Mouse (Mus musculus): ENCODE measurements at regions not wholly inside any gene's neighbourhood (a gene's known extent, or its start where the extent isn't known, plus 50 kb on each side); places are given as distances from the start of the nearest gene placed in this dataset.

DNA sequence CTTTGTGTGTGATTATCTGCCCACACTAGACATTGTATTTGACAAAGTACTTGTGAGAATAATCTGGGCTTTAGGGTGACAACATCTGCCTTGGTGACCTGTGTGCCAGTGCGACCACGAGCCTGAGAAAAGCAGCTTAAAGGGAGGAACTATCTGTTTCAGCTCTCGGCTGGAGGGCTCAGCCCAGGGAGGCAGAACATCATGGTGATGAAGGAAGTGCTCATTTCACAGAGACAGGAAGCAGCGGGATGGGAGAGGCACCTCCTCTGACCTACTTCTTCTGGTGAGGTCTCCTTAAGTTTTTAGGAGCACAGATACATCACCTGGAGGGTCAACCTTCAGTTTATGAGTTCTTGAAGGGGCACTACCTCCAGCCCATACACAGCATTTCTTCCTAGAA lies 89.8 kb downstream of the Kif26a start:
- DNase-seq: no peak

DNA sequence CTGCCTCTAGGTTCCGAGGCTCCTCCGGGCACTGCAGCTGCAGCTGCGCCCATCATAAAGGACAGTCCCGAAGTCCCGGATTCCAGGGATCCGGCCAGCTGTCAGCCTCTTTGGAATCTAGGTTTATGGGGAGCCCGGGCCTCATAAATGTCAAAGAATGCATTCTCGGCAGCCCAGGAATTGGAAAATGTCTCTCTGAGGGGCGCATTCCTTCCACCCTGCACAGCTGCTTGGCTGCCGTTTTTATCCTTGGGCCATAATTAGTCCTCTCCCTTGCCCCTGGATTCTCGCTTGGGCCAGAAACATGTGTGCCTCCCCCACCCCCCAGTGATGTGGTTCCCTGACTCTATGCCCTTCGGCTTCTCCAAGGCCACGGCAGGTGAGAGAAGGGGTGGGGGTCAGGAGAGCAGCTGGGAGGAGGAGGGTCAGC lies 91.1 kb downstream of the Kif26a start:
- no peak for DNase-seq

DNA sequence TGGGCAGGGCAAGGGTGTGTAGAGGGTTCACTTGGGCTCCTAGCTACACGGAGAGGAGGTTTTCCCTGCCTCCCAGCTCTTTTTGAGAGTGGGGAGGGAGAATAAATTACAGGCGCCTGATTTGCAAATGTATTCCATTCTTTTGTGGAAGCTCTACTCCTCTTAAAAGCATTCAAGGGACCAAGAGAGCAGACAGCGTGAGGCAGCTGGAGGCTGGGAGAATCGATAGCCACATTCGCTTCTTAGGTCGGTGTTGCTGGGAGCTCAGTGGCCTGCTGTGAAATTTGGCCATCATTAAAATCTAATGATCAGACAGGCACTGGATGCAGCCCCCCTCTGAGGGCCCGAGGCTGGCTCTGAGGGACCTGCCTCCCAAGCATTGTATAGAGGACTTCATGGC lies 92.8 kb downstream of the Kif26a start:
- no peak for DNase-seq

DNA sequence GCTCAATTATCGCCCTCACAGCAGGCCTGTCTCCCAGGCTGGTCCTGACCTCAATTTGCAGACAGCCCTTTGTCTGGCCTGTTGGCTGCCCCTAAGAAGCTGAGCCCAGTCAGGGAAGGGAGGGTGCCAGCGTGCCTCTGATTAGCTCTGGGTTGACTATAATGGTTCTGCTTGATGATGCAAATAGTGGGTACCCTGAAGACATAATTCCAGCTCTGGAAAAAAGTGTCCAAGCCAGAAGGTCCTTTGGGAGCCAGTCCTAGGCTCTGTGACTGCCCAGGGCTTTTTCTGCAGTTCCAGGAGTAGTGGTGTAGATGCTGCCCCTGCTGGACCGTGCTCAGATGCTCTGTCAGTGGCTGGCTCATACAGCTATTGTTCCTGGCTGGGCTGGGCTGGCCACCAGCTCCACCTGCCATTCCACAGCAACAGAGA lies 95.7 kb downstream of the Kif26a start:
- no peak for DNase-seq

DNA sequence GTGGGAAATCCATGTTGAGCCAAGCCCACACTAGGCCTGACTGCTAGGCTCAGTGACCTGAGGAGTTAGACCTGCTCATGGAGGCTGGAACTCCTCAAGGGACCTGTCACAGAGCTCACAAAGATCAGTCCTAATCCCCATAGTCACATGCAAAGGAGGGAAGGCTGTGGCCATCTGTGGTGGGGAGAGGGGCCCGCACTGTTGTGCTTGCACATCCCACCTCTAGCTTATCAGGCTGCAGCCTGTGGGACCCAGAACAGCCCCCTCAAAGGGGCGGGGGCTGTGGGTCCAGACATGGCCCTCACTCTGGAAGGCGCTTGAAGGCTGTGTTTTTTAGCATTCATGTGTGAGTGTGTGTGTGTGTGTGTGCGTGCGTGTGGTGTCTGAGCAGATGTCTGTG lies 97.2 kb downstream of the Kif26a start:
- no peak for DNase-seq

DNA sequence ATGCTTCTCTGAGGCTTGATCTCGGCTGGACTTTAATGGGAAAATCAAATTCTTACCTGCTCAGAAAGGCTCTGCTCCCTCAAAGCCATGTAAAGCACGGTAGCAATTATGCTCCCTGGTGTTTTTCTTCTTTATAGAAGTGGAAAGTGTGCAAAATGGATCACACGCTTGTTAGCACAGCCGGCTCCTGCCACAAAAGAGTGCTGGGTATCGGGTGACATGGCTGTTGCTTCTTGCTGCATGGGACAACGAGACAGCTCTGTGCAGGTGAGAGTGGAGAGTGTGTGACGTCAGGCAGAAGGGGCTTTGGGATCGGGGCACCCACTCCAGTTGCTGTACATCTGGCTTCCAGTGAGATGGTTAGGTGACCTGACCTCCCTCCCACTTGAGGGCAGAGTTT lies 104.9 kb downstream of the Kif26a start:
- DNase-seq: no peak

DNA sequence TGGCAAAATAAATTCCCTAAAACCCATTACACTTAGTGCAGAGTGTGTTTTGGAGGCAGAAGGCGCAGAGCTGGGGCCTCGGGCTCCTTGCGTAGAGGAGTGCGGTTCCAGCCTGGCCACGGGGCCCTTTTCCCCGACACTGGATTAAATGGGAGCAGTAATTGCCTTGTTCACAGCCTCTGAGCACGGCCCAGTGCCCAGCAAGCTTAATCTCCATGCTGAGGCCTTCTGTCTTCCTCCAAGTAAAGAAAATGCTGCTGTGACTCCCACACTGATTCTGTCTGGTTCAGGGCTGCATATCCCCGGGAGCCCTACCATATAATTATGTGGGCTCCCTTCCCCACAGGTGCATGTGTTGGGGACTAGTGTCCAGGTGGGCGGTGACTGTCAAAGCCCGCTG lies 107.5 kb downstream of the Kif26a start:
- no peak for DNase-seq

DNA sequence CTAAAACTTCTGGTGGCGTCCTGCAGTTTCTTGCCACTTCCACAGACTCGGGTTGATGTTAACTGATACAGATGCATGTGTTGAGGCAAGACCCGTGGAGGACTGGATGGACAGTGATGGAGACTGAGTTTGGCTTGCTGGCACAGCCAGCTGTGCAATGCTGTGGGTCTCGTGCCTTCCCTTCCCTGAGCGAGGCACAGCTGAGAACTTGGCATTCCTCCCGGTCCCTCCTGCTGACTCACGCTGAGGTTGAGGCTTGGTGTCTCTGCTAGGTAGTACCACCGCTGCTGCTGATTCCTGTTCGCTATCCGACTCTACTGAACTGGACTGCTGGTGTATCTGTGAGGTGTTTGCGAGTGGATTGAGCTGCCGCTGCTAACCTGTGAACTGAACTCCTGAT lies 109.2 kb downstream of the Kif26a start:
- no peak for DNase-seq

DNA sequence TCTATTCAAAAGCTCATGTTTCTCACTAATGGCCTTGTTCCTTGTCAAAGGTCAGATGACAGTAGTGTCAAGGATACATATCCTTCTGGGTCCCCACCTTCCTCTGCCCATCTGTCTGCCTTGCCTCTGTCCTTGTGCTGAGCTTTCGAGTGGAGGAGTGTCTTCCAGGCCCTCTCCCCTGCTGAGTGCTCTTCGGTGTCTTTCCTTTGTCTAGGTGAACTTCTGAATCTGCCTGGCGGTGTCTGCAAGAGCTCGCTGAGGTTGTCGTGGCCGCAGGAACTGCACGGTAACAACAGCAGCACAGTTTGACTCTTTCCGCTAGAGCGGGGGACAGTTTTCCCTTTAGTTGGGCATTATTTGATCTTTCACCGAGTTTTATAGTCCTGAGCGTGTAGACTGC lies 111.7 kb downstream of the Kif26a start:
- DNase-seq: no peak

DNA sequence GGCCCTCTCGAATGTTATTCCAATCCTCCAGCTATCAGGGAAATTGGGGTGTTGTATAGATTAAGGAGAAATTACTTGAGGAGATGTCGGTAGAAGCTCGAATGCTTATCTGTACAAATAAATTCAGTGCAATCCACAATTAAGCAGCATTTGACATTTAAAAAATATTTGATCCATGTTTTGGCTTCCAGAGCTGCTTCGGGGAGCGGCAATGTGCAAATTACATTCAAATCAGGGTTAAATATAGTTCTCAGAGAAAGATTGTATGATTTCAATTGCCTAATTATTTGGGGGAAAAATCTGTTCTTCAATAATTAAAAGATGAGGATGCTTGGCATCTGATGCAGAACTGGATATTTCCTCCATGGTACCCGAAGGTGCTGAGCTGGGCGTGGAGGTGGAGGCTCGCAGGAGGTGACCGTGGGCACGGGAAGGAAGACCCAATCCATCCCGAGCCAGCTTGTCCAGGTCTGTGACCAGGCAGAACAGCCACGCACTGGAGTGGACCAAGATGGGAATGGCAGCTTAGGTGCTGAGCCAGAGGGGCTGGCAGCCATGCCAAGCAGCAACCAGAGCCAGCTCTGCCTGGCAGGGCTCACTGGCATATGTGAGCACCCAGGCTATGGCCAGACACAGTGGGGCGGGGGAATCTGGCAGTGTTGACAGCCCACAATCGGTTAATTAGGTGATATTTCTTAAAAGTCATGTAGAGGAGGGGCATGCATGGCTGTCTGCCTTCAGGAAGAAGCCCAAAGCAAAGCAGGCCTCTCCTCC lies 117.5 kb downstream of the Kif26a start:
- DNase-seq: peak; percentile 10

DNA sequence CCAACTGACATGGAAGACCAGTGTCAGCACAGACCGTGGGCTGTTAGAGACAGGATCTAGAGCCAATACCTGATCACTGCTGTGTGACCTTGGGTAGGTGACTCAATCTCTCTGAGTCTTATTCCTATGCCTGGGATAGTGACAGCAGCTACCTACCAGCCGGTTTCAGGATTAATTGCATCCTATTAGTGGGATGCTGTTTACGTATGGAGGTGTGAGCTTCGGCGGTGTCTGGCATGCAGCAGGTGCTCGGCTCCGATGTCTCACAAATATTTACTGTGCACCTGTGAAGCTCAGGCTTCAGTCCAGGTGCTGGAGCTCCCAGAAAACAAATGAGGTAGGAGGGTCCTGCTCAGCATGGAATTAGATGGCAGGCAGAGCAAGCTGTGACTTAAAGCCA lies 118.2 kb downstream of the Kif26a start:
- DNase-seq: no peak

DNA sequence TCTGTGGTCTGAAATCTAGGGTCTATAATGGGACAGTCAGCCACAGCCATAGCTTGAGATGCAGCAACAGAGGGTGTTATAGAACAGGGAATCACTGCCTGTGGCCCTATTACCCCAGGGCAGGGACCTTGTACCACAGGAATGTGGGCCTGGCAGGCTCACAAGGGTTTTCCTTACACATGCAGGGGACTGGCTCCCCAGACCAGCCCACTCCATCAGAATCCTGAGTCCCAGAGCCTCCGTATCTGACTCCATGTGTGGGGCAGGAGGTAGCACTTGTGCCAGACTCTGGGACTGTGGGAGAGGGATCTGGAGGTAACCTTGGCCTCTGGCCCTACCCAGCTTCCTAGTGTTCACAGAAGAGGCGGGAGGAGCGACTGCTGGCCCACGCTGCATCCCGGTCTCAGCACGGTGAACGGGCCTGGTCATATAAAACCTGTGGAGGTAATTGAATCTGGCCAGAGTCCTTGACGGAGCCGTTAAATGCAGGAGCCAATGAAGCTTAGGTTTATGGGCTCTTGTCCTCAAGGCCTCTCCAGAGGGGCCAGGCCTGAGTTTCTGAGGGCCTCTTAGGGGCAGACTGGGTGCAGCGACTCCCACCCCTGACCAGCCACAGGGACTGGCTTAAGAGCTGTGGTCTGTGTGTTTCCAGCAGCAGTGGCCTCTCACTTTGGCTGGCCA lies 119.4 kb downstream of the Kif26a start:
- no peak for DNase-seq

DNA sequence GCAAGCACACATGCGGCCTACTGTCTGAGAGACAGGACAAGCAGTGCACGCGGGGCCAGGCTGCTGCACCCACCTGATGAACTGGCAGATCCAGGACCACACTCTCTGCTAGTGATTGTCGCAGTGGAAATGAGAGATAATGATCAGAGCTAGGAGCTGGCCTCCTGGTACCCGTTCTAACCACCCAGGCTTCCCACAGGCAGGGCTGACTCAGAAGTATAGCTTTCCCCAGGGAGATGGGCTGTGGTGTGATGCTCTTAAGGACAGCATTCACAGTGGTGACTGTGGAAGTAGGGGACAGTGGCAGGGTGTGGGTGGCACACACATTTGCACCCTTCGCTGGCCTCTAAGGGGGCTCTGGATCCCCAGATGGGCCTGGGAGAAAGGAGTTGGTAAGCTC lies 128.0 kb downstream of the Kif26a start:
- no peak for DNase-seq

DNA sequence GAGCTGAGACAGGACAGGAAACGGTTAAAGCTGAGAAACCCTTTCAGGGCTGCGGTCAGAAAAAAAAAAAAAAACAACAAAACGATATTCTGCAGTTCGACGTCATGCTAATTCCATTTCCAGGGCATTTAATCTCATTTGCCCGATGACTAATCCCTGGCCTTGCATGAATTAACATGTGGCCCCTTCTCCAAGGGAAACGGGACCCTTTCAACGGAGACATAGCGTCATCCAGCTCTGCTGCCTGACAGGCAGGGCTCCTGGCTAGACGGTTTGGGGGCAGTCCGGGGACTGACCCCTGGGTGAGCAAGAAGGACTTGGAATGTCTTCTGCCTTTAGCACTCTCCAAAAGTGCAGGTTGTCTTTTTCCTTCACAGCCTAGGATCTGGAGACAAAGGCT lies 128.7 kb downstream of the Kif26a start:
- DNase-seq: no peak

DNA sequence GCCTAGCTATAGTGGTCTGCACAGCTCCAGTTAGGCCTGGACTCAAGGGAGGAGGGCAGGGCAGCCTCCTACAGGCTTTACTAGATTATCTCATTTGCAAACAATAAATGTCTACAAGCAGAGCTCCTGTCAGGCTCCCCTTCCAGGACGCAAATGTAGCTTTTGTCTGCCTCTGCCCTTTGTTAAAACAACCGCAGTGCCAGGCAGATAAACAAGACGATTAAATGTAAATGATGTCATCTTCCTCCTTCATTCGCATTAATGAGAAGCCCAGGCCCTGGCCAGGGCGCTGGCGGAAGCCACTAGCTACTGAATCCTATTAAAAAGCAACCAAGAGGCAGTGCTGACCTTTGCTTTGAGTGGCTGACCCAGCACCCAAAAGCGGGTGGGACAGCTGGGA lies 130.6 kb downstream of the Kif26a start:
- DNase-seq: peak; percentile 43

DNA sequence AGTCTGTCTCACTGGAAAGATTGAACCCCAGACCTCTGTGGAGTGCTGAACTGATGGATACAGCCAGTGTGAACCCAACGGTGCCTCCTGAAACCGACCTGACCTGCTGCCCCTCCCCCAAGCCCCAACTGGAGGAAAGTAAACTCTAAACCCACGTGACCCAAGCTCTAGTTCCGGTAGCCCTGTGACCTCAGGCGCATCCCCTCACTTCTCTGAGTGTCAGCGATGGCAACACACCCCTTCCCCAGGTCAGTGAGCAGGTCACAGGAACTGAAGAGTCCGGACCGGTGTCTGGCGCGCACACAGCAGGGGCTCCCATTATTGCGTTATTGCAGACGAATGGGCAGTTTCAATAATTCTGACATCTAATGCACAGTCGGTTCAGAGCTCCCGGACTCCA lies 131.5 kb downstream of the Kif26a start:
- DNase-seq: no peak

DNA sequence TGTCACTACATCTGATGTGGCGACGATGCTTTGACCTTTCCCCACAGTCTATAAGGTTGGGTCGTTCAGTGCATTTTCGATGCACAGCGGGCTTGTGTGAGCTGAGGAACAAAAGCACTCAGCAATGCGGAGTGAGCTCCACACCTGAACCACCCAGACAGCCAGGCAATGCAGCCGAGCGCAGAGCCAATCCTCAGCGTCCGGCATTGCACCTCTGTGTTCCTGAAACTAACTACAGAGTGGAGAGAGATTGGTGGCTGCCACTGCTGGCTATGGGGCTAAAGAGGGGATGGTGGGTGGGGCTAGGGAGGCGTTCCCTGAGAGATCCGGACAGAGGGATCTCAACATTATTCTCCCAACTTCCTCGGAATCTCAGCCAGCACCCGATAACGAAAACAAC lies 139.1 kb downstream of the Kif26a start:
- no peak for DNase-seq

DNA sequence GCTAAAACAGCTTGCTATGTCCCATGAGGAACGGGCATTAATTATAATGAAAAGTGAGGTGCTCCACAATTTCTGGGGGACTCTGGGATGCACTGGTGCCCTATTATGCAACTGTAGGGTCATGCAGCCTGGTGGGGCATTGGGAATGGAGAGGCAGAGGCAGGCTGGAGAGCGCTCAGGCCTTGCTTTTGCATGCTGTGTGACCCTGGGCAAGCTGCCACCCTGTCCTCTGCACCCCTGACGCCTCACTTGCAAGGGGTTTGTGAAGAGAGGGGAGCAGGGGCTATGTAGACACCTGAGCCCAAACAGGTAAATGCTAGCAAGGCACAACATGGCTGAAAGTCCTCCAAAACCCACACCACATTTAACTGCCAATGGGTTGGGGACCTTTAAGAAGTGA lies 142.8 kb downstream of the Kif26a start:
- DNase-seq: no peak

DNA sequence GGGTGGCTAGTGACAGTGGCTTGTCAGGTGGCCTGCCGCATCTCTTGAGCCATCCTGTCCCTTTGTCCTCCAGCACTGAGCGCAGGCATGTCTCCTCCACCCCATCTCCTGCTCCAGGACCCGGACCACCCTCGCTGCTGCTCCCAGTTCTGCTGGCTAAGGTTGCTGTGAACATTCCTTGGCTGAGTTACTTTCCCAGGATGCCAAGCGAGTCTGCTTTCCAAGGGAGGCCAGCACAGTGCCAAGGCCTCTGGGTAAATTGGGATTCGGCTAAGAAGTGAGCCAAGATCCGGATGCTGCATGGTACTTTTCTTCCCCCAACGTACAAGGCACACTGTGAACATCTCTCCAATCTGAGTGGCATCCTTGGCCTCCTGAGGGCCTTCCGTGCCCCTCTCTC lies 144.3 kb downstream of the Kif26a start:
- peak; percentile 7 for DNase-seq

DNA sequence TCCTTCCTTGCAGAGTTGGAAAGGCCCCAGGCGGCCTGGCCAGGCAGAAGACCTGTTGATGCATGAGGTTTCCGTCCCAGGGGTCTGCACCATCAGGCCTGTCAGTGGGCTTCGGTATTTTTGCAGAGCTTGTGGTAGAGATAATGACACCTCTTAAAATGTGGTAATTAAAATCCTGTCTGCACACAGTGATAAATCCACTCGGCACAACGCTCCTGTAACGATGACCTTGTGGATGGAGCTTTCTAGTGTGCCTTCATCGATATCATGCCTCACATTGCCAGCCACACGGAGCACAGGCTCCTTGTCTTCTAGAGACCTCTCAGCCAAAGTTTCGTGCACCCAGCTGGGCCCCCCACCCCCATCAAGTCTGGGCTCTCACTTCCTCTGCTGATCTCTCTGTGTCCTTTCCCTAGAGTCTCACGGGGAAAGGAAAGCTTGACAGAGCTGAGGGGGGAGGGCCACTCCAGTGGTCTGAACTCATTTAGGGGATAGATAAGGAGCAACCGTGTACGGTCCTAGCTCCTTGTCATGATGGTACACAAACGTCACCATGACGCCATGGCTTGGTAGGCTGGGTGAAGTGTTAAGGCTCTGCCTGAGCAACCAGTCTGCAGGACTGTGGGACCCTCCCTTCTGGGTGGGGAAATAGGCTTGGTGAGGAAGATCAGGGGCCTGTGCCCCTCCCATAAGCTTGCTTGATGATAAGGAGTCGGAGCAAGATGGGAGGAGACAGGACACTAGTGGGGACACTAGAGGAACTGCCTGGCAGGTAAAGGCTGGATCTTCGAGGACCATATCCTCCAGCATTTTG lies 145.9 kb downstream of the Kif26a start:
- DNase-seq: no peak

DNA sequence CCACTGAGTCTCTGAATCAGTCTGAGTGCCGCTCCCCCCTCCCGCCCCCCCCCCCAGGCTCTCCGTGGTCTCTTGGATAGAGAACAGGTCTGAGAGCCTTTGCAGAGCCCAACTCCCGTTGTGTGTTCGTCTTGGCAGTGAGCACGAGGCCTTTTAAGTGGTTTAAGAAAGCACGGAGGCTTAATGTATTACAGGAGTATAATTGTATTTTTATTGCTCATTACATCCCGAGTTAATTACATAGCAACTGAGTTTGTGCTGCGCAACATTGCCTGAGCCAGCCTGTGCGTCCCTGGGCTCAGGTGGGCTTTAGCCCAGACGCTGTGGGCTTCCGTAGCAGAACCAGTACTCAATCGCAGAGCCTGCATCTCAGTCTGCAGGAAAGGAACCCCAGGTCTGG lies 147.1 kb downstream of the Kif26a start:
- DNase-seq: no peak

DNA sequence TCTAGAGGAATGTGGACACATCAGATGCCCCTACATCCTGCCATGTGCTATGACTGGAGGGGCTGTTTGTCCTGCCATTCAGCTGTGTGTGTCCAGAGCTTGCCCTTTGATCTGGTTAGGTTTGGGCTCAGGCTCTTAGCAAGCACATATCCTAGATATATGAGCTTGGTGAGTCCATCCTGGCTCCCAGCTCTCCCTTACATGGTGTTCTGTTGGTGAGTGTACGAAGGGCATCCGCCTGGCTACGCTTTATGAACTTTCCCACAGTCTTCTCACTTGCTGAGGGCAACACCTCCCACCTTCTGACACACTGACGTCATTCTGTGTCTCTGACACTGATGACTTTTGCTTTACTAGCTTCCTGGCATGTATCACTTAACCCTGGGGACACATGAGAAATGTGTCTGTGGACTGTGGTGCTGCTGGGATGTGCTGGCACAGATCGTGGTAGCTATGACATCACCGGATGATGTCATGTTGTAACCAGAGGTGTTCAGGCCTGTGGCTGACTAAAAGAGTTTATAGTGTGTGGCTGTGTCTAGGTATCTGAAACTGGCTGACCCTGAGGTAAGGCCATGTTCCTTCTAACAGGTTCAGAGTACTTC lies 149.4 kb downstream of the Kif26a start:
- no peak for DNase-seq

DNA sequence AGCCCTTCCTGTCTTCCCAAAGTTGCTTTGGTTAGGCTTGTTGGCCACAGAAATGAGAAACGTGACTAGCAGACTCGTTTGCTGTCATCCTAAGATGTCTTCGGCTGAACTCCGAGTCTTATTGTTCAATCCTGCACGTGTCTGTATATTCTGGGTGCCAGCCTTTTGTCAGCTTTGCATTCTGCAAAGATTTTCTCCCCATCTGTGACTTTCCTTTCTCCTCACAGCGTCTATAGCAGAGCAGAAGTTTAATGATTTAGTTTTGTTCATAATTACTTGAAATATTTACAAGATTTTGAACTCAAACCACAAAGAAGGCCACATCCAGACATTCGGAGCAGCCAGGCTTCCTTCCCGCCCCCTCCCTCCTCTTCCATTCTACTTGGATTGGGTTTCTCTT lies 152.5 kb downstream of the Kif26a start:
- no peak for DNase-seq
